Comparison of ENCODE assay signal across 17 mouse cellular contexts in genomic region chr11:74808251-74808853, GRCm38 (mm10).
"Had no signal": no experiment of that assay in that cellular context is flagged by ENCODE, and none has a peak within 500 bp of the region (broad histone marks: within the 10 kb centered on the region; RNA-seq: fewer than 3 reads in every experiment).

No protein-coding gene starts in this region.

- H3K27ac ChIP-seq: kidney, postnatal 0 days; limb, embryonic 12.5 days; limb, embryonic 15.5 days; liver, embryonic 14.5 days; macrophage; midbrain, embryonic 13.5 days; neural tube, embryonic 12.5 days had no signal

- H3K4me1 ChIP-seq: limb, embryonic 12.5 days; limb, embryonic 15.5 days; midbrain, embryonic 13.5 days; neural tube, embryonic 12.5 days had no signal

- H3K4me3 ChIP-seq: limb, embryonic 12.5 days; limb, embryonic 15.5 days; midbrain, embryonic 13.5 days; neural tube, embryonic 12.5 days had no signal

- H3K27me3 ChIP-seq: limb, embryonic 12.5 days; limb, embryonic 15.5 days; midbrain, embryonic 13.5 days; neural tube, embryonic 12.5 days had no signal

- H3K9ac ChIP-seq: limb, embryonic 12.5 days; limb, embryonic 15.5 days; liver, embryonic 14.5 days; liver, postnatal 0 days; lung, embryonic 14.5 days; midbrain, embryonic 13.5 days; neural tube, embryonic 12.5 days had no signal

- ATAC-seq: intestine, postnatal 0 days; liver, postnatal 0 days; midbrain, embryonic 13.5 days had no signal

- H3K9me3 ChIP-seq: limb, embryonic 12.5 days; limb, embryonic 15.5 days; midbrain, embryonic 13.5 days; neural tube, embryonic 12.5 days had no signal

- H3K4me2 ChIP-seq: limb, embryonic 12.5 days; limb, embryonic 15.5 days; liver, embryonic 11.5 days; lung, embryonic 14.5 days; midbrain, embryonic 13.5 days; neural tube, embryonic 12.5 days had no signal

- DNase-seq: kidney, adult 2 months; kidney, postnatal 25 days; left cerebral cortex, postnatal 4 days; liver, postnatal 0 days; right cerebral cortex, postnatal 25 days; thymus, adult 18-20 months; thymus, postnatal 36 days had no signal
